Mouse (Mus musculus) lung, adult 2 months (tissue): Measurements from ENCODE around the gene Frmd8.

Experiments used
- CTCF ChIP-seq: fragments of 200-500 bp; IDR thresholded peaks from 2 replicates; pipeline ENCODE4 v1.5.1; 2011; ENCODE audit warnings: mild to moderate bottlenecking, low read length, control low read depth; ENCODE audit not compliant: insufficient read depth
- POLR2A ChIP-seq: fragments of 200-500 bp; IDR thresholded peaks from 2 replicates; pipeline ENCODE4 v1.6.1; 2011; ENCODE audit warnings: low read depth, mild to moderate bottlenecking, control low read depth, low read length, borderline replicate concordance; ENCODE audit errors: extremely low read depth

- TF ChIP-seq POLR2A (peak; percentile 67), CTCF (no peak)
Measured at GRCm38 (mm10) chr19:5843781-5844691, 31.0 kb downstream of the Frmd8 start.
